Mouse (Mus musculus): ENCODE measurements around the gene Prdm10. TPM values are rescaled to one million over a fixed set of nuclear protein-coding genes. Genes with fewer than 3 reads are reported as not detected.

Prdm10 gene
- polyA plus RNA-seq, 1 experiment from 2014 or later: 10.1 TPM

DNA sequence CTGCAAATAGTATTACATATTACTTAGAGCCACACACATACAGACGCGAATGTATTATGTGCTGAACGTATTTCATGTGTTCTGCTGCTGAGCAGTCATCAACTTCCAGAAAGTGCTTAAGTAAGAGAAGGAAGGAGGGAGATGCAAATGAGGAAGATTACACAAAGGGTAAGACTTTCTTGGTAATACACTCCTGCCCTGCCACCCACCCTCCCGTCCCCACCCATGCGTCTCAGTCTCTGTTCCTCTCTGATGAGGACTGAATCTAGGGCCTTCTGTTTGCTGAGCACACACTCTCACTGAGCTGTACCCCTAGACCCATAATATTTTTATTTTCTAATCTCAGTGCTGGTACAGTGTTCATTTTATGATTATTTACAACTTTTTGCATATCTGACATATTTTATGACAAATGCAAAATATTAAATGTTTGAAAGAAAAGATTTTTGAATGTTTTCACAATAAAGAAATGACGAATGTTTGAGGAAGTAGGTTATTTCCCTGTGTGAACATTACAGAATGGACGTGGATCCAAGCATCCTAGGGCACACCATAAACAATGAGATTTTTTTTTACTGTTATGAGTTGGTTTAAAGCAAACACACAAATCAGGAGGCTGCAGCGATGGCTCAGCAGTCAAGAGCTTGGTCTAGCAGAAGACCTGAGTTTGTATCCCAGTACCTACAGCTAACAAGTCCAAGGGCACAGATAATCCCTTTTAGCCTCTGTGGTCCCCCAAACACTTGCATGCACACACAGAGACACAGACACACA, 32.7 kb upstream of the Prdm10 start:
- H3K4me2 ChIP-seq (replicated peaks): no peak overlapping the region

GRCm38 (mm10) chr9:31252182-31252799, 28.0 kb upstream of the Prdm10 start:
- no peak overlapping the region for H3K4me3 ChIP-seq
- no peaks in the 10 kb centered on the region for H3K4me1 ChIP-seq
- no peak overlapping the region for H3K4me2 ChIP-seq (replicated peaks)
- no peak overlapping the region for H3K27ac ChIP-seq (replicated peaks)
- 83% methylated on average over 10 of the region's 10 CpGs for WGBS
- no peak for ATAC-seq (ENCODE audit: low FRiP score, low read depth)
- H3K9ac ChIP-seq (replicated peaks): no peak overlapping the region
- no peaks in the 10 kb centered on the region for H3K36me3 ChIP-seq
- H3K27me3 ChIP-seq: no peaks in the 10 kb centered on the region
- H3K9me3 ChIP-seq: no peaks in the 10 kb centered on the region

More for the DNA sequence above, 32.7 kb upstream of the Prdm10 start:
- H3K4me3 ChIP-seq: no peak overlapping the region
- no peak overlapping the region for H3K27ac ChIP-seq (replicated peaks)
- no peaks in the 10 kb centered on the region for H3K36me3 ChIP-seq
- ATAC-seq (ENCODE audit: low FRiP score, low read depth): no peak
- 82% methylated on average over 8 of the region's 8 CpGs for WGBS
- no peaks in the 10 kb centered on the region for H3K27me3 ChIP-seq
- H3K9ac ChIP-seq (replicated peaks): no peak overlapping the region
- H3K9me3 ChIP-seq: no peaks in the 10 kb centered on the region
- H3K4me1 ChIP-seq: no peaks in the 10 kb centered on the region

DNA sequence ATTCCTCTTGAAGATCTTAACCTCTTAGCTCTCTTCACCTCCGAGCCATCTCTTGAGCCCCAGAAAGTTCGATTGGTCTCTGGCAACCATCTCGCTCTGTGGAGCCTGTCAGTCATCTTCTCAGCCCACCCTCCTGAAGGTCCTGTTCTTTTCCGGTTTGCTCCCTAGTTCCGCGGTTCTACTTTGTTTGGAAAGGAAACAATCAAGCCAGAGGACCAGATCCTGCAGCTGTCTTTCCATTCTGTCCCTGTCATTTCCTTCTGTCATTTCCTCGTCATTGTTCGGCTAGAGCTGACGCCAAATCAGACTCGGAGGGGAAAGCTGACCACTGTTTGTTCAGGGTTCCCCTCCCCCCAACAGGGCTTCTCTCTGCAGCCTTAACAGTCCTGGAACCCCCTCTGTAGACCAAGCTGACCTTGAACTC, 27.0 kb upstream of the Prdm10 start:
- Histone ChIP-seq H3K27me3 (no peaks in the 10 kb centered on the region), H3K4me2 (replicated peaks) (no peak overlapping the region), H3K4me3 (no peak overlapping the region), H3K27ac (replicated peaks) (0 out of 2 replicates have a peak overlapping the region, but pooled peaks have one; percentile 4), H3K9me3 (no peaks in the 10 kb centered on the region), H3K9ac (replicated peaks) (no peak overlapping the region), H3K36me3 (no peaks in the 10 kb centered on the region), H3K4me1 (no peaks in the 10 kb centered on the region)
- ATAC-seq (ENCODE audit: low FRiP score, low read depth): no peak
- 57% methylated on average over 10 of the region's 10 CpGs for WGBS

DNA sequence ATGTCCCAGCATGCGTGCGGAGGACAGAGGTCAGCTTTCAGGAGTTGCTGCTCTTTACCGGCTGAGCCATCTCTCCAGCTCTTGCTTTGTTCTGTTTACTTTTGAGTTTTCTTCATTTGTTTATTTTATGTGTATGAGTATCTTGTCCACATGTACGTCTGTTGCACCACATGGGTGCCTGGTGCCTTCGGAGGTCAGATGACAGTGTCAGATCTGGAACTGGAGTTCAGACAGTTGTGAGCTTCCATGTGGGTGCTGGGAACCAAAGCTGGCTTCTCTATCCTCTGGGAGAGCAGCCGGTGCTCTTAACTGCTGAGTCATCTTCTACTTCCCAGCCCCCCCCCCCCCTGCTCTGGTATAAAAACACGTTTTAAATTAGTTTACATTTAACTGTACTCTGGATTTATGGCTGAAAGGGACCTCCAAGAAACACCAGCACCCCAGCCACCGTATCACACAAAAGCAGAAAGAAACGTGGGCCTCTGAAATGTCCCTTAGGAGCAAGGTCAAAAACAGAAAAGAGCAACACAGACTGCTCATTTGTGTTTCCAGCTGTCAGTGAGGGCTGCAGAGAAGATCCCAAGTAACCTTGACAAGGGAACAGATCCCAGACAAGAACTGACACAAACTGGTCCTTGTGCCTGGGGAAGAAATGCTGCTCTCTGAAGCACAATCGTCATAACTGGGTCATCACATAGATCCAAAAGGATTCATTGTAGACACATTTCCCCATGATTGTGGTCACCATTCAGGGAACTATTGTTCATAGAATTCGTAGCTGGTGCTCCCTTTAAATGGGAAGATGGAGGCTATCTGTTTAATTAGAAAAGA, 26.3 kb upstream of the Prdm10 start:
- Histone ChIP-seq H3K9ac (replicated peaks) (no peak overlapping the region), H3K4me2 (replicated peaks) (no peak overlapping the region), H3K4me3 (no peak overlapping the region), H3K36me3 (no peaks in the 10 kb centered on the region), H3K27ac (replicated peaks) (0 out of 2 replicates have a peak overlapping the region, but pooled peaks have one; percentile 4), H3K4me1 (no peaks in the 10 kb centered on the region), H3K9me3 (no peaks in the 10 kb centered on the region), H3K27me3 (no peaks in the 10 kb centered on the region)
- 73% methylated on average over 11 of the region's 11 CpGs for WGBS
- no peak for ATAC-seq (ENCODE audit: low FRiP score, low read depth)

- Histone ChIP-seq H3K36me3 (no peaks in the 10 kb centered on the region), H3K4me1 (no peaks in the 10 kb centered on the region), H3K27me3 (no peaks in the 10 kb centered on the region), H3K27ac (replicated peaks) (no peak overlapping the region), H3K9ac (replicated peaks) (no peak overlapping the region), H3K4me2 (replicated peaks) (no peak overlapping the region), H3K9me3 (no peaks in the 10 kb centered on the region), H3K4me3 (no peak overlapping the region)
- ATAC-seq (ENCODE audit: low FRiP score, low read depth): no peak
- 91% methylated on average over 7 of the region's 7 CpGs for WGBS
Measured at GRCm38 (mm10) chr9:31254697-31255004, 25.7 kb upstream of the Prdm10 start.

- Histone ChIP-seq H3K4me3 (no peak overlapping the region), H3K9me3 (no peaks in the 10 kb centered on the region), H3K27me3 (no peaks in the 10 kb centered on the region), H3K27ac (replicated peaks) (no peak overlapping the region), H3K9ac (replicated peaks) (no peak overlapping the region), H3K4me1 (no peaks in the 10 kb centered on the region; the same call in 1 of the 2 replicates), H3K36me3 (no peaks in the 10 kb centered on the region), H3K4me2 (replicated peaks) (no peak overlapping the region)
- 76% methylated on average over 7 of the region's 7 CpGs for whole genome bisulfite sequencing
- ATAC-seq (ENCODE audit: low FRiP score, low read depth): no peak
Measured at GRCm38 (mm10) chr9:31255953-31256352, 24.4 kb upstream of the Prdm10 start.

DNA sequence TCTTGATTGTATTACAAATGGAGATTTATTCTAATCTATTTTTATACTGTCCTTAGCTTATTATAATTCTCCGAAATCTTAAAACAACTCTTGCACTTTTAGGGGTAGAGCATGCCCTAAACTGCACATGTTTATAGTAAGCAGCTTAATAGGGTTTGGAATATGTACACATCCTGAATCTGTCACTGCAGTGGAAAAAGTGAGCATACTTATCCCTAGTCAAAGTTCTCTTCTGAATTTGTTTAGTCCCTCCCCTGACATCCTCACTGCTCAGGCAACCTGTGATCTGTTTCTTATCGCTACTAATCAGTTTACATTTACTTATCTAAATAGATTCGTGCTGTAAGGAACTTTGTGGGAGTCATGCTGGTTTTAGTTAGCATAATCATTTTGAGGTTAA, 22.1 kb upstream of the Prdm10 start:
- H3K4me3 ChIP-seq: no peak overlapping the region
- H3K9ac ChIP-seq (replicated peaks): no peak overlapping the region
- no peaks in the 10 kb centered on the region for H3K9me3 ChIP-seq
- H3K4me1 ChIP-seq: no peaks in the 10 kb centered on the region; the same call in 1 of the 2 replicates
- 82% methylated on average over 3 of the region's 3 CpGs for WGBS
- no peak for ATAC-seq (ENCODE audit: low FRiP score, low read depth)
- H3K4me2 ChIP-seq (replicated peaks): no peak overlapping the region
- no peak overlapping the region for H3K27ac ChIP-seq (replicated peaks)
- no peaks in the 10 kb centered on the region for H3K27me3 ChIP-seq
- no peaks in the 10 kb centered on the region for H3K36me3 ChIP-seq

- H3K4me2 ChIP-seq (replicated peaks): no peak overlapping the region
Measured at GRCm38 (mm10) chr9:31260219-31260618, 20.1 kb upstream of the Prdm10 start.

GRCm38 (mm10) chr9:31262226-31263105, 17.9 kb upstream of the Prdm10 start:
- H3K4me2 ChIP-seq (replicated peaks): no peak overlapping the region

More at GRCm38 (mm10) chr9:31260219-31260618, 20.1 kb upstream of the Prdm10 start:
- H3K9me3 ChIP-seq: no peaks in the 10 kb centered on the region
- no peak overlapping the region for H3K4me3 ChIP-seq
- ATAC-seq (ENCODE audit: low FRiP score, low read depth): no peak
- H3K27me3 ChIP-seq: no peaks in the 10 kb centered on the region
- no peak overlapping the region for H3K27ac ChIP-seq (replicated peaks)
- WGBS: 82% methylated on average over 4 of the region's 4 CpGs
- H3K36me3 ChIP-seq: no peaks in the 10 kb centered on the region
- no peak overlapping the region for H3K9ac ChIP-seq (replicated peaks)
- no peaks in the 10 kb centered on the region; the same call in 1 of the 2 replicates for H3K4me1 ChIP-seq

GRCm38 (mm10) chr9:31266013-31266659, 14.2 kb upstream of the Prdm10 start:
- H3K27me3 ChIP-seq: no peaks in the 10 kb centered on the region
- no peaks in the 10 kb centered on the region for H3K4me1 ChIP-seq
- no peak overlapping the region for H3K4me2 ChIP-seq (replicated peaks)
- WGBS: 73% methylated on average over 5 of the region's 5 CpGs
- no peaks in the 10 kb centered on the region for H3K36me3 ChIP-seq
- H3K4me3 ChIP-seq: no peak overlapping the region
- no peaks in the 10 kb centered on the region for H3K9me3 ChIP-seq
- ATAC-seq (ENCODE audit: low FRiP score, low read depth): no peak
- H3K27ac ChIP-seq (replicated peaks): no peak overlapping the region
- H3K9ac ChIP-seq (replicated peaks): no peak overlapping the region

More at GRCm38 (mm10) chr9:31262226-31263105, 17.9 kb upstream of the Prdm10 start:
- no peaks in the 10 kb centered on the region for H3K36me3 ChIP-seq
- H3K9me3 ChIP-seq: no peaks in the 10 kb centered on the region
- H3K27ac ChIP-seq (replicated peaks): no peak overlapping the region
- no peak overlapping the region for H3K9ac ChIP-seq (replicated peaks)
- no peak overlapping the region for H3K4me3 ChIP-seq
- 40% methylated on average over 4 of the region's 4 CpGs for WGBS
- no peaks in the 10 kb centered on the region for H3K27me3 ChIP-seq
- no peak for ATAC-seq (ENCODE audit: low FRiP score, low read depth)
- no peaks in the 10 kb centered on the region; the same call in 1 of the 2 replicates for H3K4me1 ChIP-seq

Data from midbrain, embryonic 12.5 days (tissue).